Mouse (Mus musculus) gastrocnemius, postnatal 14 days (tissue): ENCODE data around the gene Srp54c. TPM values are rescaled to one million over a fixed set of nuclear protein-coding genes. Genes with fewer than 3 reads are reported as not detected.

Experiments
- DNase-seq: peaks from one replicate; pipeline ENCODE4 v3.0.0; 2021; ENCODE audit warnings: mixed read lengths
- intact Hi-C: fragments of 180-260 bp; cut with DNase I; formaldehyde crosslinking; loops from one replicate; pipeline ENCODE4 v1.15.1; 2025; ENCODE audit warnings: low total_unique reads
- total RNA-seq, 2 experiments: library from RNA; stranded (reverse); gene quantifications; 2 replicates each; pipeline ENCODE4 v1.2.3; 2021

The Srp54c gene
- total RNA-seq, 2 experiments from 2014 or later = 25.1 to 25.5 TPM

GRCm38 (mm10) chr12:55307566-55307965, 77.6 kb downstream of the Srp54c start:
- intact Hi-C loops = no loop called here
- no peak for DNase-seq

- intact Hi-C loops = no loop called here
- no peak for DNase-seq
Observed at GRCm38 (mm10) chr12:55308731-55309130, 78.8 kb downstream of the Srp54c start.

GRCm38 (mm10) chr12:55309501-55309900, 79.5 kb downstream of the Srp54c start:
- no peak for DNase-seq
- intact Hi-C loops = no loop called here

- no peak for DNase-seq
- intact Hi-C loops = no loop called here
Observed at GRCm38 (mm10) chr12:55311841-55312240, 81.9 kb downstream of the Srp54c start.

Other genes starting within 250 kb of the Srp54c start
- gene Gm20403, start 243.6 kb upstream of the Srp54c start, total RNA-seq = not detected
- gene Baz1a, start 215.8 kb upstream of the Srp54c start, total RNA-seq = 1 to 10 TPM; 3.6 to 4.8 TPM
- gene 2700097O09Rik, start 150.1 kb upstream of the Srp54c start, total RNA-seq = 1 to 10 TPM; 5.1 to 5.6 TPM
- 10 to 100 TPM; 68.0 to 76.5 TPM for gene Srp54a, start 149.9 kb upstream of the Srp54c start, total RNA-seq
- 1 to 10 TPM; 3.3 to 7.4 TPM for gene Fam177a, start 105.7 kb upstream of the Srp54c start, total RNA-seq
- gene Srp54b, start 75.1 kb upstream of the Srp54c start, total RNA-seq = 10 to 100 TPM; 32.5 to 33.3 TPM
- gene 1700047I17Rik2, start 30.6 kb upstream of the Srp54c start, total RNA-seq = 1 to 10 TPM; 3.4 to 6.0 TPM
- gene 1110008L16Rik, start 69.4 kb downstream of the Srp54c start, total RNA-seq = 1 to 10 TPM; 7.3 to 7.4 TPM
- gene Ppp2r3c, start 72.8 kb downstream of the Srp54c start, total RNA-seq = 10 to 100 TPM; 10.2 to 11.1 TPM
- 100 to 1,000 TPM; 183 to 185 TPM for gene Psma6, start 154.1 kb downstream of the Srp54c start, total RNA-seq